Mouse (Mus musculus): ENCODE measurements at regions not wholly inside any gene's neighbourhood (a gene's known extent, or its start where the extent isn't known, plus 50 kb on each side); places are given as distances from the start of the nearest gene placed in this dataset.

DNA sequence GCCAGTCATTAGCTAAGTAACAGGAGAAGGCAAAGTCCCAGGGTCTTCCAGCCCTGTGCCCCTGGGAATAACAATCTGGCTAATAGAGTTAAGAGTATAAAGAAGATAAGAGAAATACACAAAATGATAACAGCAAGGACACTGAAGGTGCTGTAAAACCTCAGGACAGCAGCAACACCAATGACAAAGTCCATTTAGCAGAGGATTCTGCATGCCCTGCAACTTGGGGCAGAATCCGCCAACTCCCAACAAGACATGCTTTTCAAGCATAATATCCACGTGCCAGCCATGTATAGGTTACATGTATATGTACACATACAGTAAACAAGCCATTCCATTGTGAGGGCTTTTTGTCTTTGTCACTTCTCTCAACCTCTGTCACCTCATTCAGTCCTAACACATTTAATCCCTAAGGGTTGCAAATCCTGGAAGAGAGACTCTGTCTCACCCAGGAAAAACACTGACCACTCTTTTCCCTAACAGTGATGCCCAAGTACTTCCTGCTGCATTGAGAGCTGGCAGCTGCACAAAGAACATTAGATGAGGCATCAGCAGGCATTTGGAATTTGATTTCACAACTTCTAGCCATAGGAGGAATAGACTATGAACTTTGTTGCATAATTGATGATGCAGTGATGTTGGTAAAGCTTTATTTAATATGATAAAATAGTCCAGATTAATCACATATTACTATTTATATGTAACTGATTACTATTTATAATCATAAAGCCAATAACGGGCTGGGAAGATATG lies 105.8 kb upstream of the Slc4a7 start:
- 94% methylated on average over 3 of the region's 3 CpGs for WGBS
- no peak overlapping the region for H3K9ac ChIP-seq (replicated peaks)
- no peaks in the 10 kb centered on the region for H3K4me1 ChIP-seq
- no peak overlapping the region for H3K4me3 ChIP-seq (replicated peaks)
- H3K4me2 ChIP-seq: no peak overlapping the region
- H3K27me3 ChIP-seq (replicated peaks): no peaks in the 10 kb centered on the region
- H3K27ac ChIP-seq (replicated peaks): no peak overlapping the region
- no peaks in the 10 kb centered on the region for H3K9me3 ChIP-seq (replicated peaks)
- no peaks in the 10 kb centered on the region for H3K36me3 ChIP-seq
- ATAC-seq (ENCODE audit: low FRiP score): no peak

GRCm38 (mm10) chr14:14599586-14599985 lies 102.5 kb upstream of the Slc4a7 start:
- no peaks in the 10 kb centered on the region for H3K27me3 ChIP-seq (replicated peaks)
- no peak overlapping the region for H3K4me3 ChIP-seq (replicated peaks)
- no peaks in the 10 kb centered on the region for H3K36me3 ChIP-seq
- H3K4me2 ChIP-seq: no peak overlapping the region
- ATAC-seq (ENCODE audit: low FRiP score): no peak
- no peak overlapping the region for H3K9ac ChIP-seq (replicated peaks)
- no peaks in the 10 kb centered on the region for H3K4me1 ChIP-seq
- 74% methylated on average over 2 of the region's 2 CpGs for WGBS
- H3K27ac ChIP-seq (replicated peaks): no peak overlapping the region
- no peaks in the 10 kb centered on the region for H3K9me3 ChIP-seq (replicated peaks)

- no peaks in the 10 kb centered on the region for H3K4me1 ChIP-seq
- H3K27ac ChIP-seq (replicated peaks): no peak overlapping the region
- no peak overlapping the region for H3K4me3 ChIP-seq (replicated peaks)
- WGBS: 85% methylated on average over 6 of the region's 6 CpGs
- no peak for ATAC-seq (ENCODE audit: low FRiP score)
- H3K9ac ChIP-seq (replicated peaks): no peak overlapping the region
- H3K27me3 ChIP-seq (replicated peaks): no peaks in the 10 kb centered on the region
- no peaks in the 10 kb centered on the region for H3K36me3 ChIP-seq
- no peak overlapping the region for H3K4me2 ChIP-seq
- H3K9me3 ChIP-seq (replicated peaks): no peaks in the 10 kb centered on the region
Observed at GRCm38 (mm10) chr14:14599990-14600389, 102.1 kb upstream of the Slc4a7 start.

GRCm38 (mm10) chr14:14603439-14603838 lies 98.6 kb upstream of the Slc4a7 start:
- WGBS: 86% methylated on average over 1 of the region's 1 CpGs

DNA sequence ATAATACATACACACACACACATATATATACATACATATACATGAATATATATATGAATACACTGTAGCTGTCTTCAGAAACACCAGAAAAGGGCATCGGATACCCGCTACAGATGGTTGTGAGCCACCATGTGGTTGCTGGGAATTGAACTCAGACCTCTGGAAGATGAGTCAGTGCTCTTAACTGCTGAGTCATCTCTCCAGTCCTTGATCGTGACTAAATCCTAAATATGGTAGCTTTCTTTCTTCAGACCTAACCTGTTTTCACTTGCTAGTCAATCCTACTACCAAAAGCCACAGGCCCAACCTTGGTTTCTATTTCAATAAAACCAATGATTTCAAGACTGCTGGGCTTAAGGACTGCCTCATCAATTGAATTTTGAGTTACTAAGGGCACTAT lies 95.0 kb upstream of the Slc4a7 start:
- 94% methylated on average over 3 of the region's 3 CpGs for WGBS
- H3K4me1 ChIP-seq: no peaks in the 10 kb centered on the region
- H3K4me2 ChIP-seq: no peak overlapping the region
- H3K27me3 ChIP-seq (replicated peaks): no peaks in the 10 kb centered on the region
- ATAC-seq (ENCODE audit: low FRiP score): no peak
- no peak overlapping the region for H3K4me3 ChIP-seq (replicated peaks)
- H3K9me3 ChIP-seq (replicated peaks): no peaks in the 10 kb centered on the region
- H3K27ac ChIP-seq (replicated peaks): no peak overlapping the region
- H3K36me3 ChIP-seq: no peaks in the 10 kb centered on the region
- H3K9ac ChIP-seq (replicated peaks): no peak overlapping the region

More at GRCm38 (mm10) chr14:14603439-14603838, 98.6 kb upstream of the Slc4a7 start:
- Histone ChIP-seq H3K9me3 (replicated peaks) (no peaks in the 10 kb centered on the region), H3K4me1 (no peaks in the 10 kb centered on the region), H3K4me2 (no peak overlapping the region), H3K27me3 (replicated peaks) (no peaks in the 10 kb centered on the region), H3K27ac (replicated peaks) (no peak overlapping the region), H3K4me3 (replicated peaks) (no peak overlapping the region), H3K36me3 (no peaks in the 10 kb centered on the region), H3K9ac (replicated peaks) (no peak overlapping the region)
- no peak for ATAC-seq (ENCODE audit: low FRiP score)

GRCm38 (mm10) chr14:14612245-14612644 lies 89.8 kb upstream of the Slc4a7 start:
- Histone ChIP-seq H3K4me2 (no peak overlapping the region), H3K27me3 (replicated peaks) (no peaks in the 10 kb centered on the region)
- ATAC-seq (ENCODE audit: low FRiP score): no peak

GRCm38 (mm10) chr14:14620316-14620715 lies 81.8 kb upstream of the Slc4a7 start:
- Histone ChIP-seq H3K9me3 (replicated peaks) (no peaks in the 10 kb centered on the region), H3K27ac (replicated peaks) (no peak overlapping the region), H3K27me3 (replicated peaks) (no peaks in the 10 kb centered on the region), H3K36me3 (no peaks in the 10 kb centered on the region), H3K4me1 (no peaks in the 10 kb centered on the region), H3K4me2 (no peak overlapping the region), H3K4me3 (replicated peaks) (no peak overlapping the region), H3K9ac (replicated peaks) (no peak overlapping the region)
- no peak for ATAC-seq (ENCODE audit: low FRiP score)
- 85% methylated on average over 5 of the region's 5 CpGs for WGBS

More at GRCm38 (mm10) chr14:14612245-14612644, 89.8 kb upstream of the Slc4a7 start:
- Histone ChIP-seq H3K27ac (replicated peaks) (no peak overlapping the region), H3K4me1 (no peaks in the 10 kb centered on the region), H3K36me3 (no peaks in the 10 kb centered on the region), H3K4me3 (replicated peaks) (no peak overlapping the region), H3K9me3 (replicated peaks) (no peaks in the 10 kb centered on the region), H3K9ac (replicated peaks) (no peak overlapping the region)
- WGBS: 63% methylated on average over 3 of the region's 3 CpGs

- H3K27me3 ChIP-seq (replicated peaks): no peaks in the 10 kb centered on the region
- H3K9ac ChIP-seq (replicated peaks): no peak overlapping the region
- H3K4me3 ChIP-seq (replicated peaks): no peak overlapping the region
- peaks cover 14% of the 10 kb centered on the region for H3K4me1 ChIP-seq
- H3K4me2 ChIP-seq: no peak overlapping the region
- H3K27ac ChIP-seq (replicated peaks): no peak overlapping the region
- no peaks in the 10 kb centered on the region for H3K9me3 ChIP-seq (replicated peaks)
- no peaks in the 10 kb centered on the region for H3K36me3 ChIP-seq
- WGBS: 93% methylated on average over 1 of the region's 1 CpGs
- no peak for ATAC-seq (ENCODE audit: low FRiP score)
Observed at GRCm38 (mm10) chr14:14628673-14629072, 73.4 kb upstream of the Slc4a7 start.

DNA sequence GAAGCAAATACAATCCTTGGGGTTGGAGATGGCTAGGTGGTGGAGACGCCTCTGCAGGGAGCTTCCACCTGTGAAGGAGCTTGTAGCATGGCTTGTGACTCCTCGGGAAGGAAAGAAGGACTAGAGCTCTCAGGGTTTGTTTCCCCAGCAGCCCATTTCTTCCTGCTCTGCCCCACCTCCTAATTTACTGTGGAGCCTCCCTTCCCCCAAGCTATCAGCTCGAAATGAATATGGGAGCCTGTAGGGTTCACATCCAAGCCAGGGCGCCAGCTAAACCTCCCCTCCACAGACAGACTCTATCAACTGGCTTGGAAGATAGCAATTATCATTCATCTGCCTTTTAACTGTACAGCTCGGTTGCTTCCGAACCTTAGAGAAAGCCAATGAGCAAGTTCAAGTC lies 70.3 kb upstream of the Slc4a7 start:
- H3K9me3 ChIP-seq (replicated peaks): no peaks in the 10 kb centered on the region
- H3K4me2 ChIP-seq: 0 out of 2 replicates have a peak overlapping the region, but pooled peaks have one; percentile 58
- ATAC-seq (ENCODE audit: low FRiP score): no peak
- no peak overlapping the region for H3K9ac ChIP-seq (replicated peaks)
- peaks cover 14% of the 10 kb centered on the region for H3K4me1 ChIP-seq
- WGBS: 42% methylated on average over 6 of the region's 6 CpGs
- 0 out of 2 replicates have a peak, but pooled peaks cover 5% of the 10 kb centered on the region for H3K27me3 ChIP-seq (replicated peaks)
- H3K27ac ChIP-seq (replicated peaks): no peak overlapping the region
- H3K36me3 ChIP-seq: no peaks in the 10 kb centered on the region
- H3K4me3 ChIP-seq (replicated peaks): no peak overlapping the region

DNA sequence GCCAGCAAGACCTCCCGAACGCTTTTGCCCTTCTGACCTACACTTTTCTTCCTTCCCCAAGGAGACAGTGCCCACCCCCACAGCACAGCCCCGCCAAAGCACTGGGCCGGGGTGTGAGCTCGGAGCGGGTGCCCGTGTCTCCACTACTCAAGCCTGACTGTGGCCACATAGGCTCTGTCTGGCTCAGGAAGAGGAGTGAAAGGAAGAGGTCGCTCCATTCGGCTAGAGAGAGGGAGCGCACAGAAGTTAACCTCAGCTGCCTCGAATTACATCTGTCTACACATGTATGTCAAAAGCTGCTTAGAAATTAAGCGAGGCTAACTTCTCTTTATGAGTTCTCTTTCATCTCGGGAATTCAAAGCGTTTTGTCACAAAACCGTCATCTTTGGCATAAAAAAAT lies 69.6 kb upstream of the Slc4a7 start:
- H3K36me3 ChIP-seq: no peaks in the 10 kb centered on the region
- ATAC-seq (ENCODE audit: low FRiP score): peak; percentile 55; the same call in 1 of the 2 replicates
- H3K27me3 ChIP-seq (replicated peaks): 0 out of 2 replicates have a peak, but pooled peaks cover 5% of the 10 kb centered on the region
- no peaks in the 10 kb centered on the region for H3K9me3 ChIP-seq (replicated peaks)
- H3K4me2 ChIP-seq: peak overlapping the region; percentile 58
- peak overlapping the region; percentile 27 for H3K4me3 ChIP-seq (replicated peaks)
- peaks cover 14% of the 10 kb centered on the region for H3K4me1 ChIP-seq
- under 1% methylated on average over 15 of the region's 15 CpGs for WGBS
- H3K9ac ChIP-seq (replicated peaks): 0 out of 2 replicates have a peak overlapping the region, but pooled peaks have one; percentile 2
- H3K27ac ChIP-seq (replicated peaks): no peak overlapping the region

- ATAC-seq (ENCODE audit: low FRiP score): peak; percentile 45; the same call in 1 of the 2 replicates
- no peak overlapping the region for H3K9ac ChIP-seq (replicated peaks)
- H3K36me3 ChIP-seq: no peaks in the 10 kb centered on the region
- no peaks in the 10 kb centered on the region for H3K9me3 ChIP-seq (replicated peaks)
- peaks cover 14% of the 10 kb centered on the region for H3K4me1 ChIP-seq
- peak overlapping the region; percentile 58 for H3K4me2 ChIP-seq
- WGBS: 13% methylated on average over 22 of the region's 22 CpGs
- peak overlapping the region; percentile 27 for H3K4me3 ChIP-seq (replicated peaks)
- no peak overlapping the region for H3K27ac ChIP-seq (replicated peaks)
- 0 out of 2 replicates have a peak, but pooled peaks cover 5% of the 10 kb centered on the region for H3K27me3 ChIP-seq (replicated peaks)
Observed at GRCm38 (mm10) chr14:14632951-14633931, 68.8 kb upstream of the Slc4a7 start.
